Mouse (Mus musculus) CD4-positive helper T cell, adult 2 months (primary cell): ENCODE data around the gene Greb1.

Source experiments
- DNase-seq: peaks from one replicate; pipeline ENCODE4 v3.0.0-alpha.2; 2012; ENCODE audit warnings: low read depth, missing footprints, low spot score

Greb1 gene

GRCm38 (mm10) chr12:16763649-16764422 is 36.9 kb downstream of the Greb1 start:
- DNase-seq: no peak

- no peak for DNase-seq
Observed at GRCm38 (mm10) chr12:16761461-16761860, 39.2 kb downstream of the Greb1 start.

- DNase-seq: no peak
Observed at GRCm38 (mm10) chr12:16760246-16760645, 40.4 kb downstream of the Greb1 start.

GRCm38 (mm10) chr12:16754311-16754710 is 46.4 kb downstream of the Greb1 start:
- DNase-seq: peak; percentile 28

GRCm38 (mm10) chr12:16753555-16753954 is 47.1 kb downstream of the Greb1 start:
- no peak for DNase-seq

GRCm38 (mm10) chr12:16753110-16753509 is 47.6 kb downstream of the Greb1 start:
- DNase-seq: no peak

- no peak for DNase-seq
Observed at GRCm38 (mm10) chr12:16752236-16752840, 48.3 kb downstream of the Greb1 start.

GRCm38 (mm10) chr12:16751609-16752008 is 49.1 kb downstream of the Greb1 start:
- no peak for DNase-seq

- no peak for DNase-seq
Observed at GRCm38 (mm10) chr12:16740059-16740458, 60.6 kb downstream of the Greb1 start.

- no peak for DNase-seq
Observed at GRCm38 (mm10) chr12:16737266-16737665, 63.4 kb downstream of the Greb1 start.

- no peak for DNase-seq
Observed at GRCm38 (mm10) chr12:16734698-16735097, 66.0 kb downstream of the Greb1 start.

GRCm38 (mm10) chr12:16734009-16734408 is 66.7 kb downstream of the Greb1 start:
- DNase-seq: no peak

- no peak for DNase-seq
Observed at GRCm38 (mm10) chr12:16731121-16731741, 69.5 kb downstream of the Greb1 start.

- no peak for DNase-seq
Observed at GRCm38 (mm10) chr12:16730196-16730595, 70.5 kb downstream of the Greb1 start.

- DNase-seq: no peak
Observed at GRCm38 (mm10) chr12:16728221-16728620, 72.5 kb downstream of the Greb1 start.

- no peak for DNase-seq
Observed at GRCm38 (mm10) chr12:16726229-16726628, 74.5 kb downstream of the Greb1 start.

GRCm38 (mm10) chr12:16723601-16724000 is 77.1 kb downstream of the Greb1 start:
- DNase-seq: no peak

GRCm38 (mm10) chr12:16718660-16719315 is 81.9 kb downstream of the Greb1 start:
- DNase-seq: peak; percentile 45

GRCm38 (mm10) chr12:16717653-16718052 is 83.0 kb downstream of the Greb1 start:
- DNase-seq: peak; percentile 6

GRCm38 (mm10) chr12:16714616-16715015 is 86.1 kb downstream of the Greb1 start:
- DNase-seq: no peak

GRCm38 (mm10) chr12:16698691-16699090 is 102.0 kb downstream of the Greb1 start:
- DNase-seq: no peak

- no peak for DNase-seq
Observed at GRCm38 (mm10) chr12:16696146-16696545, 104.5 kb downstream of the Greb1 start.
